Mouse (Mus musculus) lung, postnatal 0 days (tissue): ENCODE measurements around the gene Kdm5b. TPM values are rescaled to one million over a fixed set of nuclear protein-coding genes. Genes with fewer than 3 reads are reported as not detected.
A peak's percentile ranks its signal among the peaks of the same experiment; 100 is the strongest.

Experiments used
- ATAC-seq: fragments of 200-750 bp; cut with Nextera tagmentation; 2 replicates; pipeline ENCODE4 v1.8.0; 2017; ENCODE audit warnings: moderate library complexity
- DNase-seq: peaks from one replicate; pipeline ENCODE4 v3.0.0-alpha.2; 2016; ENCODE audit warnings: low spot score
- H3K27ac ChIP-seq: fragments of 300-500 bp; sonication (generic); 2 replicates; pipeline ENCODE4 v1.5.1; 2014; ENCODE audit warnings: antibody characterized with exemption, mild to moderate bottlenecking, low read length, mixed read lengths
- H3K27me3 ChIP-seq: fragments of 300-500 bp; sonication (generic); replicated peaks from 2 replicates; pipeline ENCODE4 v1.6.1; 2014; ENCODE audit warnings: low read length, mixed read lengths; ENCODE audit not compliant: insufficient read depth
- H3K36me3 ChIP-seq: fragments of 300-500 bp; sonication (generic); 2 replicates; pipeline ENCODE4 v1.6.1; 2014; ENCODE audit warnings: low read length, mixed read lengths; ENCODE audit not compliant: insufficient read depth
- H3K4me1 ChIP-seq: fragments of 300-500 bp; sonication (generic); 2 replicates; pipeline ENCODE4 v1.6.1; 2014; ENCODE audit warnings: antibody characterized with exemption, low read depth, low read length, mixed read lengths; ENCODE audit not compliant: insufficient read depth
- H3K4me2 ChIP-seq: fragments of 300-500 bp; sonication (generic); replicated peaks from 2 replicates; pipeline ENCODE4 v1.6.1; 2014; ENCODE audit warnings: low read depth, mild to moderate bottlenecking, low read length, moderate library complexity, mixed read lengths
- H3K4me3 ChIP-seq: fragments of 300-500 bp; sonication (generic); 2 replicates; pipeline ENCODE4 v1.5.1; 2014; ENCODE audit warnings: low read depth, low read length
- H3K9ac ChIP-seq: fragments of 300-500 bp; sonication (generic); replicated peaks from 2 replicates; pipeline ENCODE4 v1.6.1; 2014; ENCODE audit warnings: low read depth, mild to moderate bottlenecking
- H3K9me3 ChIP-seq: fragments of 300-500 bp; sonication (generic); 2 replicates; pipeline ENCODE4 v1.6.1; 2016; ENCODE audit warnings: low read length, mixed read lengths
- CTCF ChIP-seq: IDR thresholded peaks from 2 replicates; pipeline ENCODE4 v1.5.1; 2016; ENCODE audit warnings: antibody characterized with exemption, mild to moderate bottlenecking
- EP300 ChIP-seq: IDR thresholded peaks from 2 replicates; pipeline ENCODE4 v1.6.1; 2016; ENCODE audit warnings: antibody characterized with exemption, mild to moderate bottlenecking, control low read depth
- WGBS: fragments of 180-500 bp; shearing (Covaris S2); extraction: QIAGEN DNeasy Blood & Tissue Kit; methylation state at CpG from one replicate; pipeline ENCODE4 v1.1.7; 2014; 5-methylcytosine and 5-hydroxymethylcytosine counted together
- polyA plus RNA-seq: library from polyadenylated mRNA; unstranded; fragments of >200 nt; fragmentation: Nextera tagmentation; extraction: Ambion mirVana; gene quantifications from 2 replicates; pipeline ENCODE4 v1.2.1, GENCODE M21; 2015

Kdm5b gene
- polyA plus RNA-seq, 1 experiment from 2014 or later, result 33.3 TPM

GRCm38 (mm10) chr1:134643702-134644101 lies 83.7 kb downstream of the Kdm5b start:
- H3K4me1 ChIP-seq, result peaks cover 12% of the 10 kb centered on the region
- H3K27me3 ChIP-seq, result peaks cover 32% of the 10 kb centered on the region
- no peak for TF ChIP-seq CTCF
- H3K9me3 ChIP-seq, result no peaks in the 10 kb centered on the region
- no peak overlapping the region for H3K4me3 ChIP-seq
- DNase-seq (peak; percentile 86), ATAC-seq (peak; percentile 91)
- H3K36me3 ChIP-seq, result no peaks in the 10 kb centered on the region
- H3K4me2 ChIP-seq, result no peak overlapping the region
- H3K27ac ChIP-seq, result no peak overlapping the region
- 38% methylated on average over 6 of the region's 6 CpGs for WGBS
- H3K9ac ChIP-seq, result no peak overlapping the region

- ATAC-seq, result no peak
- Histone ChIP-seq H3K27ac (no peak overlapping the region), H3K4me3 (peak overlapping the region; percentile 43), H3K36me3 (no peaks in the 10 kb centered on the region), H3K4me1 (peaks cover 12% of the 10 kb centered on the region), H3K9me3 (no peaks in the 10 kb centered on the region), H3K27me3 (peaks cover 46% of the 10 kb centered on the region), H3K9ac (no peak overlapping the region), H3K4me2 (peak overlapping the region; percentile 82; the same call in 1 of the 2 replicates)
- DNase-seq, result no peak
- 13% methylated on average over 16 of the region's 16 CpGs for WGBS
- TF ChIP-seq EP300 (no peak), CTCF (no peak)
These were observed 85.6 kb downstream of the Kdm5b start for GRCm38 (mm10) chr1:134645408-134646200.

- WGBS, result under 1% methylated on average over 50 of the region's 63 CpGs
- Histone ChIP-seq H3K9me3 (no peaks in the 10 kb centered on the region), H3K27ac (no peak within 1 kb of the TSS), H3K27me3 (peaks cover 46% of the 10 kb centered on the region), H3K36me3 (no peaks in the 10 kb centered on the region), H3K9ac (no peak within 1 kb of the TSS), H3K4me1 (peaks cover 12% of the 10 kb centered on the region), H3K4me3 (peak within 1 kb of the TSS; percentile 43), H3K4me2 (peak within 1 kb of the TSS; percentile 82)
- TF ChIP-seq CTCF (no peak), EP300 (no peak)
- ATAC-seq (0 out of 2 replicates have a peak, but pooled peaks have one; percentile 13), DNase-seq (no peak)
These were observed 86.4 kb downstream of the Kdm5b start, which contains the start of gene Syt2 for GRCm38 (mm10) chr1:134646261-134646962. Syt2 (plus strand) TSS chr1:134646677.

- Histone ChIP-seq H3K4me2 (peak overlapping the region; percentile 82), H3K4me1 (peaks cover 12% of the 10 kb centered on the region), H3K36me3 (no peaks in the 10 kb centered on the region), H3K27me3 (peaks cover 46% of the 10 kb centered on the region), H3K27ac (no peak overlapping the region), H3K9me3 (no peaks in the 10 kb centered on the region), H3K9ac (no peak overlapping the region), H3K4me3 (peak overlapping the region; percentile 43)
- DNase-seq (no peak), ATAC-seq (no peak)
- TF ChIP-seq EP300 (no peak), CTCF (no peak)
- WGBS, result under 1% methylated on average over 17 of the region's 28 CpGs
These were observed 87.0 kb downstream of the Kdm5b start for GRCm38 (mm10) chr1:134646963-134647282.

GRCm38 (mm10) chr1:134647591-134647990 lies 87.6 kb downstream of the Kdm5b start:
- H3K9me3 ChIP-seq, result no peaks in the 10 kb centered on the region
- no peaks in the 10 kb centered on the region for H3K36me3 ChIP-seq
- no peak overlapping the region for H3K27ac ChIP-seq
- H3K9ac ChIP-seq, result no peak overlapping the region
- whole genome bisulfite sequencing, result 37% methylated on average over 7 of the region's 7 CpGs
- no peak for ATAC-seq
- DNase-seq, result no peak
- H3K4me1 ChIP-seq, result peaks cover 12% of the 10 kb centered on the region
- H3K4me2 ChIP-seq, result no peak overlapping the region
- H3K4me3 ChIP-seq, result peak overlapping the region; percentile 43; the same call in 1 of the 2 replicates
- H3K27me3 ChIP-seq, result peaks cover 43% of the 10 kb centered on the region
- TF ChIP-seq CTCF, result no peak
- TF ChIP-seq EP300, result no peak

GRCm38 (mm10) chr1:134650816-134651215 lies 90.8 kb downstream of the Kdm5b start:
- Histone ChIP-seq H3K9ac (no peak overlapping the region), H3K9me3 (no peaks in the 10 kb centered on the region), H3K36me3 (no peaks in the 10 kb centered on the region), H3K27me3 (peaks cover 47% of the 10 kb centered on the region), H3K4me3 (no peak overlapping the region), H3K4me2 (no peak overlapping the region), H3K27ac (no peak overlapping the region), H3K4me1 (peaks cover 12% of the 10 kb centered on the region)
- WGBS, result 79% methylated on average over 5 of the region's 5 CpGs
- ATAC-seq (no peak), DNase-seq (no peak)
- TF ChIP-seq CTCF, result no peak
